Mouse (Mus musculus): ENCODE measurements around the gene Iqgap1.

Gene Iqgap1

GRCm38 (mm10) chr7:80667190-80667589, 158.6 kb downstream of the Iqgap1 start:
- DNase-seq (ENCODE audit: extremely low read depth, low read depth): peak; percentile 89

DNA sequence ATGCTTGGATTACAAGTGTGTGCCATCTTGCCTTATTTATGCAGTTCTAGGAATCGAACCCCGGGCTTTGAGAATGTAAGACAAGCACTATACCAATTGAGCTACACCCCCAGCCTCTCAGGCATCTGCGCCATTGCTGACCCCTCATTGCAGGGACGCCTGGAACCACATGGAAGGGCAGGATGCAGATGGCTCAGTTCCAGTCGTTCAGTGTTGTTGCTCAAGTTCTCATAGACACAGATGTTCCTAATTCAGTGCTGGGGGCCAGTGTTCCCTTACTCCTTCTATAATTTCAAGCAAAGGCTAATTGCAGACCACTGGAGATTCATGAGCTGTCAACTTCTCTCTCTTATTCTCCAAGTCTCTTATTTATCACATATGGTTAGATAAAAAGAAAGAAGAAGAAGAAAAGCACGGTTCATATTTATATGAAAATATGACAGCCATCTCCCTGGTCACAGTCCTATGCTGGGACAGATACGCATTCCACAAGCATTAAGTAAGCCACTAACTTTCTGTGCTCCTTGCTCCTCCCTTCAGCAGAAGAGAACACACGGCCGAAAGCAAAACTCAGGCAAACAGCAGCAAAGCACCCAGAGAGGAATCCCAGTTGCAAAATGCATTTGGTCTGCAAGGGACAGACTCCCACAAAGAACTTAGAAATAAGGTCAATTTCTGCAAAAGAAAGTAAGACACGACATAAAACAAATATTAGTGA, 159.4 kb downstream of the Iqgap1 start:
- no peak for DNase-seq (ENCODE audit: extremely low read depth, low read depth)
